Mouse (Mus musculus): Measurements from ENCODE around the gene Elf2.

- TF ChIP-seq CTCF (IDR thresholded peaks at IDR 0.05; ENCODE audit: extremely low read depth, insufficient read length, insufficient replicate concordance, low read depth, low read length) (no peak; the same call in 1 of the 2 replicates), POLR2A (IDR thresholded peaks at IDR 0.05; ENCODE audit: low read depth, low read length) (no peak)
Observed at GRCm38 (mm10) chr3:51377878-51378664, 37.6 kb upstream of the Elf2 start.
